Mouse (Mus musculus) right cerebral cortex, postnatal 36 days (tissue): ENCODE data around the gene Asb7.

ENCODE experiments used
- DNase-seq, 2 experiments: peaks; one replicate each; pipeline ENCODE4 v3.0.0; 2022; ENCODE audit warnings: low spot score in 2 of 2, mixed read lengths in 1 of 2

The Asb7 gene

GRCm38 (mm10) chr7:66655471-66655870, 33.9 kb downstream of the Asb7 start:
- no peak for DNase-seq

GRCm38 (mm10) chr7:66653596-66653995, 35.8 kb downstream of the Asb7 start:
- no peak for DNase-seq

GRCm38 (mm10) chr7:66652216-66652615, 37.2 kb downstream of the Asb7 start:
- DNase-seq = no peak

DNA sequence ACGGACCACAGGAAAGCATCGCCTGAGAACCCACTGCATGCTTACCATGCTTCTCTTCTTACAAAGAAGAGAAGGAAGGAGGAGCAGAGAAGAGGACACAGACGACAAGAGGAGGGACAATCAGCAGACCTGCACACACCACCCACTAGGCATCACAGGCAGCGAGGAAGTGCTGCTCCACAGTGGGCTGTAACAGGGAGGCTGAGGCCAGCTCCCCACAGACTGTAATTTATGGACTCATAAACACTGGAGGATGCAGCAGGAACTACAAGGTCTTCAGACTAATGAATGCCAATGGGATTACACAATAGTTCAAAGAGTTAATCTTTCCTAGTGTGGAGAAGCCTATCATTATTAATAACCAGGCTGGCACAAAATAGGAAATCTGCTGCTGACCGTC, 38.5 kb downstream of the Asb7 start:
- DNase-seq = no peak

GRCm38 (mm10) chr7:66649181-66649580, 40.2 kb downstream of the Asb7 start:
- DNase-seq = no peak

DNA sequence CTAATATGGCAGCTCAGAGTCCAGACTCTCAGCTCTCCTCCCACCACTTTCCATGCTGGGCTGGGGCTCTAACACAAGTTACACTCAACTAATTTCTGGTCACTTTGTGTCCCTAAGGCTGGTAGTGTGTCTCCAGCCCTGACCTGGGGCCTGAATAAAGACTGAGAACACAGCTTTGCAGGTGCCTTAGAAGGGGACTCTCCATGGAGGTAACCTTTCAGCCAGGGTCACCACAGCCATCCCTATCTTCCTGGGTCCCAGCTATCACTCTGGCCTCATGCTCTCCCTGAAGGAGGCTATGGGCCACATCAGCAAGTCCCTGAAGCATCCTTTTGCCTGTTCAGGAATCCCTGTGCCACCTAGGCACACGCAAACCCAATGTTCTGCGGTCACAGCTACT, 43.7 kb downstream of the Asb7 start:
- no peak for DNase-seq

DNA sequence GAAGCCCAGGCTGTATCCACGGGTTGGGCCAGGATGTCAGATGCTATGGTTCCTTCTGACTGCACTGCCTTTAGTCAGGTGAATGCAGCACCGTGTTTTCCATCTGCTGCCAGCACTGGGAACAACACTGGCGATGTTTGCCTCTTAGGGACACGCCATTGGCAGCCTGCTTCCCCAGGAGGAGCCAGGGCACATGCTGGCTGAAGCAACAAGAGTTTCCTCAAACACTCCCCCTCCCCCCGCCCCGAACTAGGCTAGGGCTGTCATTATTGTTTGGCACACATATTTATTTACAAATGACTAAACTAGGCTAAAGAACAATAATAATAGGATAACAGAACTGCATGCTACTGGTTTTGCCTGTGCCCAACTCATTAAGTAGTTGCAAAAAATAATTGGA, 56.0 kb downstream of the Asb7 start:
- DNase-seq = no peak

DNA sequence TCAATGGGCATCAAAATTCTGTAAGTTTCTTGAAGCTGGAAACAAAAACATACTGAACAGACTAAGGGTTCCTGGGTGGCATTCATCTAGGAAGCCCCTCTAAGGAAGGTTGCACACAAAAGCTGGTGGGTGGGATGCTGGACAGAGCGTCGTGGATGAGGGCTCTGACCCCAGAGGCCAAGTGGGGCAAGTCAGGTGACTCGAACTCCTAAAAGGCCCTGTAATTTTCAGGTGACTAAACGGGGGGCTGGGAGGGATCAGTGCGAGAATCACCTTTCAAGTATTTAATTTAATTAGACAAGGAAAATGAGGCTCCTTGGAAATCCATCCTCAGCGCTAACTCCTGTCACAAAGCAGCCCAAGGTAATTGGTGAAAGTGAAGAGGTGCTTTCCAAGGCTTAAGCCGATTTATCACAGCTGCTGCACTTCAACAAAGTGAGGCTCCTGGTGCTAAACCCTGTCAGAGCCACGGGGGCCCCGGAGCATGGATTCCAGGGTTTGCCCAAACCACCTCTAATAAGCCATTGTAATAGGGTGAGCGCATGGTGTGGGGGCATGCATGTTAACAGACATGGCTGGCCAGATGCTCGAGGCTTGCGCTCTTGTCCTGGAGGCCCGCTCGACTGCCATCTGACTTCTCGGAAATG, 59.1 kb downstream of the Asb7 start:
- DNase-seq = no peak

DNA sequence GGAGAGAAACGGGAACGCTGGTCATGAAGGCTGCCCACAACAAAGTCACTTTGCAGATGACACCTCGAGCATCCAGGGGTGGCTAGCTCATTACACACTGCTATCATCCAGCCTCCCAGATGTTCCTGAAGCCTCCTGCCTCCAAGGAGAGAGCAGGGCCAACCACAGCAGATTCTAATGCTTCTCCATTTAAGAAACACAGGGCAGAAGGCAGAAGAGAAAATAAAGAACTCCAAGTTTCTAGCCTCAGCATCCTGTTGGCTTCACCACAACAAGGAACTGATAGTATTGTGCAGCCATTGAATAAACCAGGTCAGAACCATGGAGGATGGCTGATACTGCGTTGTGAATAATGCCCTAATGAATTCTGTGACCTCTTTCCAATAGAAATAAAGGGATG, 60.0 kb downstream of the Asb7 start:
- no peak for DNase-seq

- no peak for DNase-seq
Observed at GRCm38 (mm10) chr7:66623436-66623835, 66.0 kb downstream of the Asb7 start.

- no peak for DNase-seq
Observed at GRCm38 (mm10) chr7:66601846-66602245, 87.5 kb downstream of the Asb7 start.

DNA sequence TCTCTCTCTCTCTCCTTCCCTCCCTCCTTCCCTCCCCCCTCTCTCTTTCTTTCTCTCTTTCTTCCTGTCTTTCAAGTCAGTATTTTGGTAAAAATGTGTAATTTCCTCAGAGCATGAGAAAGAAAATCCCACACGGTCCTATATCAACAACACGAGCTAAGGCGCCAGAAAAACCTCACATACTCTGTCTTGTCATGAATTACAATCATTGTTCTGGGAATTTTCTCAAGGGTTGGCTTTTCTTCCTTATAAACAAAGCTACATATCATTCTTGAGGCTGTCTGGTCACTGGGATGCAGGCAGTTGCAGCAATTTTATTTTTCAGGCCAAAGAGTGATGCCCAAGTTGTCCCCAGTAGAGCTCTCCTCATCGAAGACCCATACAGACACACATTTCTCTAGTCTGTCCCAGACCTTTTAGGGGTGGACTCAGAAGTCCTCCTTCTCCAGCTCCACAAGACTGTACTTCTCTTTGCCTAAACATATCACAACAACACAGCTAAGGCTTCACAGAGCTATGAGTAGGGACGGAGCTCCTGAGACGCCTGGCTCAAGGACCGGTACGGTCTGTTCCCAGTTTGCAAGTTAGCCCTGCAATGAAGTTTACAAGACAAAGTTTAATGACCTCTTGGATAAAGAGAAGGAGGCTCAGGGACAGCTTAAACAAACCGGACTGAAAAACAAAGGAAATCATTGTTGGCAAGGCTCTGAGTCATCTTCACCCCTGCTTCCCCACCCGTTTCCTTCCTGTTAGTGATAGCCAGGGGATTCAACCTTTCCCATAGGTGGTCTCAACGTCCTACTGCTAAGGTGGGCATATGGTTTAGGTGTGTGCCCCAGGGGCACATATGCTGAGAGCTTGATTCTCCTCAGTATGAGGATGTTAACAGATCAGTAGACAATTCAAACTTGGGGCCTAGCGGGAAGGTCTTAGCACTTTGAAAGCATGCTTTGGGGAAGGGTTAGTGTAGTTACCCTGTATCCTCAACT, 88.5 kb downstream of the Asb7 start:
- DNase-seq = no peak

- DNase-seq = no peak
Observed at GRCm38 (mm10) chr7:66600126-66600525, 89.3 kb downstream of the Asb7 start.

GRCm38 (mm10) chr7:66597900-66598299, 91.5 kb downstream of the Asb7 start:
- DNase-seq = no peak
